Mouse (Mus musculus) kidney, adult 9 months (tissue): ENCODE measurements around the gene AC140267.1.
A peak's percentile ranks its signal among the peaks of the same experiment; 100 is the strongest.

Experiments used
- DNase-seq: peaks from one replicate; pipeline ENCODE4 v3.0.0; 2022

Gene AC140267.1

DNA sequence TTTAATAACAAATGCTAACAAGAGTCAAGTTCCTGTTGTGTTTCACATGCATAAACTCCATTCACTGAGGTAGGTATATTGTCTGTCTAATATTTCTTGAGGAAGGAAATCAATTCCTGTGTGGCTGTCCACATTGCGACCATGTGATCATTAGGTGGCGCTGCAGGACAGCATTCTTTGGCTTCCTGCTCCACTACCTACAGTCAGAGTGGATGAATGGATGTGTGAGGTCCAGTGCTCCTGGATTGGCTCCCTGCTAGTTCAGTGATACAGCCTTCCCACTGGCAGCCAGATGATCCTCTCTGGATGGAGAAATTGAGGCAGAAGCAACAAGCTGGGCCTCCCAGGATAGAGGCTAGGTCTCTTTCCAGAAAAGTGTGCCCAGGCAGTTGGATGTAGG lies 30.6 kb downstream of the AC140267.1 start:
- DNase-seq: peak; percentile 92

DNA sequence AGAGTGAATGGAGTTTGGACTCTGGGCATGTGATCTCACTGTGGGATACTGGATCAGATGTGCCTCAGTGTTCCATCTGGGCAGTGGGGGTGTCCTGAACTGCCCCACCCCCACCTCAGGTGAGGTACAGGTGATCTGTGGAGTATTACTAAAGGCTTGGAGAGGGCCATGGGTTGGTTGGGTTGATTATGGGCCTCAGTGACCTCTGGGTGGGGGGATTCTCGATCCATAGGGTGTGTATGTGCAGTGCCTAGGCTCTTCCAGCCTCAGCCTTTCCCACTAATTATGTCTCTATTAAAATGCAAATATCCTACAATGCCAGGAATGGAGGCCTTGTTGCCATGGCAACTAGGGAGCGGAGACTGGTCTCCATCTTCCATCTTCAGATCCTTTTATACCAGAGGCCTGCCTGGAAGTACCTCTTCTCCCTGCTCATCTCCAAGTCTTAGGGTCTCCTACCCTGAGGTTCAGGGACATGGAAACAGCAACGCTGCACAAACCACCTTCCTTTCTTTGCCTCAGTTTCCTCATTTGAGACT lies 36.3 kb downstream of the AC140267.1 start:
- no peak for DNase-seq

DNA sequence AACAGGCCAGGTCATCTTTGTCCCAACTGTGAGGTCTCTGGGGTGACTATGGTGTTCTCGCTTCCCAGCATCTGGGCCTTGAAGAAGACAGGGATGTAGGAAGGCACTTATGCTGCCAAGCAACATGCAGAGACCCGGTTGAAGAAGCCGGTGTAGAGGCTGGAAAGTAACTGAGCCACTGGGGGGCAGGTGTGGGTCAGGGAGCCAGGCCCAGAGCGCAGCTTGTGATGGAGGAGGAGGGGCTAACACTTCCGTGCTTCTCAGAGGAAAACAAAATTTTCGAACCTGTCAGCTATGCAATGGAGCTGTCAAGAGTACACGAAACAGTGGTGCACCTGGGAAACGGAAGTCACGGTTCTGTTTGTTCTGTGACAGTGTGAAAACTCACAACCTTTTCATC lies 41.5 kb downstream of the AC140267.1 start:
- no peak for DNase-seq

DNA sequence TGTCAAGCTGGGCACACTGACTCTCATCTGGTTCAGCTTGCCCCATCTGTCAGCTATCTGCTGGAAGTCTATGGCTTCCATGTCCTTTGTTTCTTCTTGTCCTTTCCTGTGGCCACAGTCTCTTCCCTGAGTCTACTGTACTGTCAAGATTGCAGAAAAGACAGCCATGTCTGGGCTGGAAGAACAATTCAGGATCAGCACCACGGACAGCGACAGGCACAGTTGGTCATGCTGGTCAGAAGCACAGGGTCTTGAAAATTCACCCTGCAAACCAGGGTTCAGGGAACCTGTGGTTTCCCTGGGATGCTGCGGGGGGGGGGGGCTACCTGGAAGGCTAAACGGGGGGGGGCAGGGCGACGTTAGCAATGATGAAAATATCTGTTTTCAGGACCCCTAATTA lies 42.0 kb downstream of the AC140267.1 start:
- peak; percentile 40 for DNase-seq

DNA sequence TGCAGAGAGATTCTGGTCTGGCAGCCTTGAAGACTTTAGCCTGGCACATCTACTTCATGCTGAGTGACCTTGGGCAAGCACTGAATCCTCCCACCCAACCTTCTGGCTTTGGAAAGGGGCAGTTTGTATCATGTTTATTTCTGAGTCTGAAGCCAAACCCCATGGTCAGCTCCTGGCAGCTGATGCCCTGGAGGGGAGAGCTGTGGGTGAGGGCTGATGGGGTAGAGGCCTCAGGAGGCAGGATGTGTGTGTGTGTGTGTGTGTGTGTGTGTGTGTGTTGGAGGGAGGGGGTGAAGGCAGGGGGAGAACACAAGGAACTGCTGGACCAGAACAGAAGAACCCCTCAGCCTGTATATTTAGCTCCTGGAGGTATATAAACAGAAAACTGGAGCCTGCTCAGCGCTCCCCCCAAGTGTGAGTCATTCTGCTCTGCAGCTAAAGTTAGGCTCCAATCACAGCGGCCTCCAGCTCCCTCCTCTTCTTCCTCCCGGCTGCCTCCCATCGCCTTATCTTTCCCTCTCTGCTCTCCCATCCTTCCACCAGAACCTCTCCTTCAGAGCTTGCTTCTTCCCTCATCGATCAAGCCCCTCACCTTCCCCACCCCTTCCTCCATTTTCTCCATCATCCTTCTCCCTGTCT lies 42.6 kb downstream of the AC140267.1 start:
- no peak for DNase-seq

DNA sequence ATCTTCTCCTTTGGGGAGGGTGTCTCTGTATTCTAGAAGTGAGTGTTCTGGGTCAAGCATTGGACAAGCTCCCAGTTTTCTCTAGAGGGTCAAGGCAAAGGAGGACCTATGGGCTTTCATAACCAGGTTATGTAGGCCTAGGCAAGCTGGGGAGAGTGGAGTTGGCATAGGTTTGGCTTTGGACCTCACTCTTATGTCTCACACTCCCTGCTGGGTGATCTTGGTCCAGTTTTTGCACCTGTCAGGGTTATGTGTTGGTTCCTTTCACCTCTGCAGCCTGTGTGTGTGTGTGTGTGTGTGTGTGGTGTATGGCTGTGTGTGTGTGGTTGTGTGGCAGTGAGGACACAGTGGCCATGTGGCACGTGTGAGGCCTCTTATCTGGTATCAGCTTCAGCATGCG lies 43.4 kb downstream of the AC140267.1 start:
- no peak for DNase-seq

DNA sequence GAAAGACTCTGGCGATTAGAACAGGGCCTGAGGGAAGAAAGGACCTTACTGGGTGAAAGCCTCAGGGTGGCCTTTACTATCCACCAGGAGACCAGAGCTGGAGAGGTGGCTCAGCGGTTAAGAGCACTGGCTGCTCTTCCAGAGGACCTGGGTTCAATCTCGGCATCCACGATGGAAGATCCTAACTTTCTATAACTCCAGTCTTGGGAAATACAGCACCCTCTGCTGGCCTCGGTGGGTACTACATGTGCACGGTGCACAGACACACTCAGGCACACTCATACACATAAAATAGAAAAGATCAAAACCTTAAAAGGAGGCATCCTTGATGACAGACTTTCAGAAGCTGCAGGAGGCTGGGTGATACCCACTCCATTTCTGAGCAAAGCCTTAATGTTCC lies 45.0 kb downstream of the AC140267.1 start:
- peak; percentile 45 for DNase-seq
